Mouse (Mus musculus): ENCODE data around the gene Cep68.

The Cep68 gene

GRCm38 (mm10) chr11:20249296-20250110, at the start of gene Cep68:
Gene Cep68, minus strand, starts transcription at chr11:20249429.
- DNase-seq: peak; percentile 97 to 98

GRCm38 (mm10) chr11:20284463-20284862, 35.2 kb upstream of the Cep68 start:
- DNase-seq: no peak

GRCm38 (mm10) chr11:20282601-20283219, 33.5 kb upstream of the Cep68 start:
- no peak for DNase-seq

DNA sequence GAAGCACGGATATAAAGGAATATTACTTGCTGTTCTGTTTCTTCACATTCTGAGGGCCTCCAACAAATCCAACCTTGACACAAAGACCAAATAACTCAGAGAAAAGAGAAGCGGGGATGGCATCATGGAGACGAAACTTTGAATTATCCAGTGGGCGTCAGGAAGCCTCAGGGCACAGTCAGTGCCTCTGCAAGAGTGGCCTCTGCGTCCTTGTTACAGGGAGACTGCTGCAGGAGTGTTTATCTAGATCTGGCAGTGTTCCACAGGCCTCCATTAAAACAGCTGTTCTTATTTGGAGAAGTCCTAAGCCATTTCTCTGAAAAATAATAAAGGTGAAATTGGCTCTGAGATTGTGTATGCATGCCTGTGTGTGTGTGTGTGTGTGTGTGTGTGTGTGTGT, 31.8 kb upstream of the Cep68 start:
- DNase-seq: peak; percentile 7 to 19

DNA sequence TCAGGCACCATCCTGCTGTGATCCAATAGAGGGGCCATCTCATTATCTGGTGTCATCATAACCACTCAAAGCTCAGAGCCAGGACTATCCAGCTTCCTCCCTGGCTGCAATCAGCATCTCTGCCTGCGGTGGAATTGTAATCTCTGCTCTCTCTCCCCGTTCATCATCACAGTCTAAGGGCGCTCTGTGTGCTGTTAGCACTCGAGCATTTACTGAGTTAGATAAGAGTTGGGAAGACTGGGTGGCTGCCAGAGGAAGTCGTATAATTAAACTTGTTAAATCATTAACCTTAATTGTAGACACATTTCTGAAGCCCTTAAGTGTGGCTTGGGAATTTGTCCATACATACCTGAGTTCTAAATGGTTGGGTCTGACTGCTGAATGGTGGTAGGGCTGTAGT, 29.5 kb upstream of the Cep68 start:
- DNase-seq: peak; percentile 34 to 38

DNA sequence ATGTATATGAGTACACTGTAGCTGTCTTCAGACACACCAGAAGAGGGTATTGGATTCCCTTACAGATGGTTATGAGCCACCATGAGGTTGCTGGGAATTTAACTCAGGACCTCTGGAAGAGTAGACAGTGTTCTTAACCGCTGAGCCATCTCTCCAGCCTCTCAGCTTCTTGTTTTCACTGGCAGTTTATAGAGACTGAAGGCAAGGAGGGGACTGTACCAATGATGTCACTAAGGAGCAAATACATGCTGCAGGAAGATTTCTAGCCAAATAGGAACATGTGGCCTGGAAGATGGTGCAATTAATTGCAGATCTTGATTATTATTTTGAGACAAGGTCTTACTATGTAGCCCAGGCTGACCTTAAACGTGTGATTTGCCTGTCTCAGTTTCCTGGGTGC, 27.9 kb upstream of the Cep68 start:
- DNase-seq: no peak

DNA sequence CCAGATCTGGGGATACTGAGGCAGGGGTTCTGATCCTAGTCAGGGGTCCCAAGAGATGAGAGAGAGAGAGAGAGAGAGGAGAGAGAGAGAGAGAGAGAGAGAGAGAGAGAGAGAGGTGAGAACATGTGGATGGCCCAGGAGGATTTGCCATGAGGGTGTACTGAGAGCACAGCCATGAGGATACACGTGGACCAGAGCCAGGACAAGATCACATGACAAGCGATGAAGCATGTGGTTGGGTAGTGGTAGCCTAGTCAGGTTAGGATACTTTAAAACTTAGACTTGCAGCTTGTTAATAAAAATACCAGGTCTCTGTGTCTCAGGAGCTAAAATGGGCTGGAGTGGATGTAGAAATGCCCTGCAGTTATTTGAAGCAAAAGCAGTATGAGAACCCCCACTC, 26.7 kb upstream of the Cep68 start:
- DNase-seq: peak in 1 of 2 experiments; percentile 15

GRCm38 (mm10) chr11:20269885-20270284, 20.7 kb upstream of the Cep68 start:
- DNase-seq: no peak

GRCm38 (mm10) chr11:20262628-20263380, 13.6 kb upstream of the Cep68 start:
- DNase-seq: peak in 1 of 2 experiments; percentile 28

DNA sequence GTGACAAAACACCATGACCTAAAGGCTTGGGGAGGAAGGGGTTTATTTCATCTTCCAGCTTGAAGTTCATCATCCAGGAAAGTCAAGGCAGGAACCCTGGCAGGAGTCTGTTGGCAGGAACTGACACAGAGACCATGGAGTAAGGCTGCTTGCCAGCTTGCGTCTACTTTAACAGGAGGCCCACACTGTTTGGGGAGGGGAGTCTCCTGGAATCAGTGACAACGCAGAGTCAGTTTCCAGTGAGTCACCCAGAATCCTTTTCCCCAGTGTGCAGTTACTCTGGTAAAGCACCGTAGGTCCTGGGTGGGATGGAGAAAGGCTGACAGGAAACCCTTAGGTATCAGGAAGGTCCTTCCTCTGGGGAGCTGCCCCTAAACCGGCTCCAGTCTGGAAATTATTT, 5.6 kb upstream of the Cep68 start:
- no peak for DNase-seq

DNA sequence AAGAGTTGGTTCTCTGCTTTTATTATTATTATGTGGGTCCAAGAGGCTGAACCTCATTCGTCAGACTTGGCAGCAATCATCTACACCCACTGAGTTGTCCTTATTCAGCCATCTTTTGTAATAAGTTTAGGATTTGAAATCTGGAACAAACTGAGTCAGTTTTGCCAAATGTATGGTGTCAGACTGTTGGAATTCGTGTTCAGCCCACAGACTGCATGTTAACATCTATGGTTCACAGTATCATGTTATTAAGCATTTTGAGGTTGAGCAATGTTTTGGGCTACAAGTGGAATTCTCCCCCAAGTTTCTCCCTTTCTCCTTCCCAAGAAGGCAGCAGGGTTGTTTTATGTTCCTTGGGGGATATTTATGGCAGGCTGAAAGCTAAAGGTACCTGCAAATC, 3.9 kb upstream of the Cep68 start:
- no peak for DNase-seq

- no peak for DNase-seq
Observed at GRCm38 (mm10) chr11:20250476-20251178, 1.4 kb upstream of the Cep68 start.

DNA sequence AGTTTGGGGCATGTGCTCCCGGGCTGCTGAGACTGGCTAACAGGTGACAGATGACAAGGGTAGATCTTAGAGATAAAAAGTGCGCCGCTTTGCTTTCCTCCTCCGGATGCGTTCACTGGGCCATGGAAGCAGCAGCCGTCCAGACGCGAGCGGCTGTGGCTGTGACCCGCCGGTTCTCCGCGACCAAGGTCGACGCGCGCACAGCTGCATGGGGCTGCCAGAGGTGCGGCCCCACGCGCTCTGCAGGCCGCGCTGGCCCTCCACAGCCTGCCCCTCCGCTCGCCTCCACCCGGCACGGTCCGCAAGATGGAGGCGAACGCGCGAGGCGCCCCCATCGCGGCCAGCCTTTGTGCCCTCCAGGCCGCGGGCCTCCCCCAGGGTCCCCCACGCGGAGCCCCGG, 389 bp downstream of the Cep68 start:
- DNase-seq: peak; percentile 35 to 70

DNA sequence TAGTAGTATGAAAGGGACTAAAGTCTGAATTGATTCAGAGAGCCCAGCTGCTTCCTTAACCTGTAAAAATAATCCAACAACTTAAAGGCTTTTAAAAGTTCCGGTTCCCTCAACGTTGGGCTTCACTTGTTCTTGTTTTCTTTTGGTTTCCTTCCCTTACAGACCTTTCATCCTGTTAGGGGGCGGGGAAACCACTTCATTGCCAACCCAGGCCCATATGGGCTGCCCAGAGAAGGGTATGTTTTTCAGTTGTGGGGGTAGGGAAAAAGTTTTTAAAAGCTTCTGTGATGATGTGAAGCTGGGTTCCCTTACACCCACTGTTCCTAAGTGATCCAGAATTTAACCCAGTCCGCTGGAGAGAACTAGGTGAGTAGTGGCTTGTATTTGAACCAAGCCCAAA, 952 bp downstream of the Cep68 start:
- no peak for DNase-seq

GRCm38 (mm10) chr11:20247146-20247855, 1.9 kb downstream of the Cep68 start:
- DNase-seq: no peak

- DNase-seq: no peak
Observed at GRCm38 (mm10) chr11:20246616-20247015, 2.6 kb downstream of the Cep68 start.

GRCm38 (mm10) chr11:20245316-20245715, 3.9 kb downstream of the Cep68 start:
- no peak for DNase-seq

GRCm38 (mm10) chr11:20244336-20245290, 4.6 kb downstream of the Cep68 start:
- DNase-seq: no peak

GRCm38 (mm10) chr11:20243214-20243913, 5.9 kb downstream of the Cep68 start:
- peak; percentile 61 to 63 for DNase-seq

GRCm38 (mm10) chr11:20242366-20243056, 6.7 kb downstream of the Cep68 start:
- no peak for DNase-seq
